Mouse (Mus musculus): ENCODE measurements around the gene Ttc27. TPM values are rescaled to one million over a fixed set of nuclear protein-coding genes. Genes with fewer than 3 reads are reported as not detected.
A peak's percentile ranks its signal among the peaks of the same experiment; 100 is the strongest.

Ttc27 gene
- polyA plus RNA-seq, 1 experiment from 2014 or later, result 29.1 TPM

GRCm38 (mm10) chr17:74710731-74711130 lies 6.8 kb upstream of the Ttc27 start:
- Histone ChIP-seq H3K9me3 (no peaks in the 10 kb centered on the region), H3K27me3 (replicated peaks; ENCODE audit: low read depth, poor library complexity, severe bottlenecking) (no peaks in the 10 kb centered on the region), H3K4me3 (no peak overlapping the region), H3K4me1 (no peaks in the 10 kb centered on the region), H3K36me3 (replicated peaks) (peaks cover under 1% of the 10 kb centered on the region; the same call in 1 of the 2 replicates), H3K27ac (replicated peaks) (no peak overlapping the region)
- WGBS, result 75% methylated on average over 4 of the region's 4 CpGs
- DNase-seq (ENCODE audit: low spot score), result no peak

DNA sequence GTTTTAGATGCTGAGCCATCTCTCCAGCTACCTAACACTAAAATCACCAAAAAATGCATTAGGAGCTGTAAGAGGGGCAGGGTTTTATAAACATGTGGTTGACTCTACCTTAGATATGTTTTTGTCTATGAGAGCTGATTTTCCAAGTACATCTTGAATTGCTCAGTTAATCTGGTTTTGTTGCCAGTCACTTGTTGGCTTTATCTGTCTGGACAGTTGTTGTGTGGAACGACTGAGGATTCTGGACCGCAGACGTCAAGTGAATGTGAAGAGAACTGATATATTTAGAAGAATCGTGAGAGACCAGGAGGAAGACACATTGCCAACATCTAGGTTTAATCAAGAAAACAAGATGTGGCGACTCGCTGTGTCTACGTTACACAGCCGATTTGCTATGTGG lies 5.9 kb upstream of the Ttc27 start:
- no peaks in the 10 kb centered on the region for H3K36me3 ChIP-seq (replicated peaks)
- DNase-seq (ENCODE audit: low spot score), result no peak
- WGBS, result 90% methylated on average over 8 of the region's 8 CpGs
- no peaks in the 10 kb centered on the region for H3K9me3 ChIP-seq
- no peaks in the 10 kb centered on the region for H3K4me1 ChIP-seq
- H3K27me3 ChIP-seq (replicated peaks; ENCODE audit: low read depth, poor library complexity, severe bottlenecking), result no peaks in the 10 kb centered on the region
- no peak overlapping the region for H3K27ac ChIP-seq (replicated peaks)
- no peak overlapping the region for H3K4me3 ChIP-seq

- H3K9me3 ChIP-seq, result no peaks in the 10 kb centered on the region
- 68% methylated on average over 3 of the region's 3 CpGs for WGBS
- H3K27ac ChIP-seq (replicated peaks), result no peak overlapping the region
- peaks cover 13% of the 10 kb centered on the region for H3K4me1 ChIP-seq
- DNase-seq (ENCODE audit: low spot score), result no peak
- H3K36me3 ChIP-seq (replicated peaks), result no peaks in the 10 kb centered on the region
- no peak overlapping the region for H3K4me3 ChIP-seq
- H3K27me3 ChIP-seq (replicated peaks; ENCODE audit: low read depth, poor library complexity, severe bottlenecking), result no peaks in the 10 kb centered on the region
Observed at GRCm38 (mm10) chr17:74715128-74715527, 2.4 kb upstream of the Ttc27 start.

- 47% methylated on average over 1 of the region's 1 CpGs for WGBS
Observed at GRCm38 (mm10) chr17:74715724-74716123, 1.8 kb upstream of the Ttc27 start.

GRCm38 (mm10) chr17:74716643-74717042 lies 889 bp upstream of the Ttc27 start:
- H3K27me3 ChIP-seq (replicated peaks; ENCODE audit: low read depth, poor library complexity, severe bottlenecking), result no peaks in the 10 kb centered on the region
- WGBS, result 67% methylated on average over 3 of the region's 3 CpGs

More at GRCm38 (mm10) chr17:74715724-74716123, 1.8 kb upstream of the Ttc27 start:
- no peaks in the 10 kb centered on the region for H3K9me3 ChIP-seq
- DNase-seq (ENCODE audit: low spot score), result no peak
- peaks cover 13% of the 10 kb centered on the region for H3K4me1 ChIP-seq
- no peak overlapping the region for H3K4me3 ChIP-seq
- no peaks in the 10 kb centered on the region for H3K27me3 ChIP-seq (replicated peaks; ENCODE audit: low read depth, poor library complexity, severe bottlenecking)
- no peak overlapping the region for H3K27ac ChIP-seq (replicated peaks)
- H3K36me3 ChIP-seq (replicated peaks), result peaks cover 4% of the 10 kb centered on the region

DNA sequence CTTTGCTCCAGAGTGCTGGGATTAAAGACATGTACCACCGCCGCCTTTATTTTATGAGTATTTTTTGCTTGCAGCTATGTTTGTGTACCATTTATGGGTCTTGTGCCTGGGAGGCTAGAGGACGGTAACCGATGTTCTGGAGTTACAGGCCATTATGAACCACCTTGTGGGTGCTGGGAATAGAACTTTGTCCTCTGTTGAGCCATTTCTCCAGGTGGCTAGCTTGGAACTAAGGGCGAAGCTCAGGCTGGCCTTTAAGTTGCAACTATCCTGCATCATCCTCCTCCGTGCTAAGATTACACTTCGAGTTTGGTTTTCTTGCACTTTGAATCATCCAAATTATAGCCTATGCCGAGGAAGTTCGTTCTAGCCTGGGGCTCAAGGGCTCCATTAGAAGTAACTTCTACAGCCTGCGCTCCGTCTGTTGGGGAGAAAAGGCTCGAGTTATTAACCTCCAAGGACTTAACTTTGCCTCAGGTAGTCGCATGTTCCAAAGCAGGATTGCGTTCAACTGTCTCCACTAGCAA lies 378 bp upstream of the Ttc27 start:
- peak overlapping the region; percentile 75 for H3K27ac ChIP-seq (replicated peaks)

More at GRCm38 (mm10) chr17:74716643-74717042, 889 bp upstream of the Ttc27 start:
- no peak for DNase-seq (ENCODE audit: low spot score)
- peaks cover 12% of the 10 kb centered on the region for H3K36me3 ChIP-seq (replicated peaks)
- H3K27ac ChIP-seq (replicated peaks), result no peak overlapping the region
- no peaks in the 10 kb centered on the region for H3K9me3 ChIP-seq
- H3K4me3 ChIP-seq, result peak overlapping the region; percentile 94
- H3K4me1 ChIP-seq, result peaks cover 13% of the 10 kb centered on the region

GRCm38 (mm10) chr17:74732872-74733271 lies 15.3 kb downstream of the Ttc27 start:
- Histone ChIP-seq H3K9me3 (no peaks in the 10 kb centered on the region), H3K36me3 (replicated peaks) (peaks cover 32% of the 10 kb centered on the region), H3K4me3 (no peak overlapping the region), H3K27me3 (replicated peaks; ENCODE audit: low read depth, poor library complexity, severe bottlenecking) (no peaks in the 10 kb centered on the region), H3K4me1 (no peaks in the 10 kb centered on the region), H3K27ac (replicated peaks) (no peak overlapping the region)
- peak; percentile 15 for DNase-seq (ENCODE audit: low spot score)

More for the DNA sequence above, 378 bp upstream of the Ttc27 start:
- no peak for DNase-seq (ENCODE audit: low spot score)
- WGBS, result 11% methylated on average over 14 of the region's 14 CpGs
- Histone ChIP-seq H3K9me3 (no peaks in the 10 kb centered on the region), H3K36me3 (replicated peaks) (peaks cover 17% of the 10 kb centered on the region), H3K4me1 (peaks cover 13% of the 10 kb centered on the region), H3K4me3 (peak overlapping the region; percentile 94), H3K27me3 (replicated peaks; ENCODE audit: low read depth, poor library complexity, severe bottlenecking) (no peaks in the 10 kb centered on the region)

GRCm38 (mm10) chr17:74735392-74735791 lies 17.9 kb downstream of the Ttc27 start:
- no peaks in the 10 kb centered on the region for H3K4me1 ChIP-seq
- H3K27me3 ChIP-seq (replicated peaks; ENCODE audit: low read depth, poor library complexity, severe bottlenecking), result no peaks in the 10 kb centered on the region
- H3K9me3 ChIP-seq, result no peaks in the 10 kb centered on the region
- H3K27ac ChIP-seq (replicated peaks), result no peak overlapping the region
- WGBS, result 90% methylated on average over 11 of the region's 11 CpGs
- H3K36me3 ChIP-seq (replicated peaks), result peaks cover 25% of the 10 kb centered on the region
- no peak for DNase-seq (ENCODE audit: low spot score)
- H3K4me3 ChIP-seq, result no peak overlapping the region

DNA sequence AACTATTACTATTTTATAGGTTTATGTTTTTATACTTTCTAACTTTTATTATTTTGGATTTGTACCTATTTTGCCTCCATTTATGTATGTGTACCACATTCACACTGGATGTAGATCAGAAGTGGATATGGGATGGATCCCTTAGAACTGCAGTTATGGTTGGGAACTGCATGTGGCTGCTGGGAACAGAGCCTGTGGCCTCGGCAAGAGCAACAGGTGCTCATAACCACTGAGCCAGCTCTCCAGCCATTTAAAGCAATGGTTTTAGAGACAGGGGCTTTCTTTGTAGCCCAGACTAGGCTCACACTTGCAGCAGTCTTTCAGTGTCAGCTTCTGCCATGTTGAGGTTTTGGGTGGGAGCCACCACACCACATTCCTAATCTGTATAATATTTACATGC lies 32.1 kb downstream of the Ttc27 start:
- Histone ChIP-seq H3K36me3 (replicated peaks) (peaks cover 35% of the 10 kb centered on the region), H3K27ac (replicated peaks) (no peak overlapping the region), H3K27me3 (replicated peaks; ENCODE audit: low read depth, poor library complexity, severe bottlenecking) (no peaks in the 10 kb centered on the region), H3K4me1 (no peaks in the 10 kb centered on the region), H3K4me3 (no peak overlapping the region), H3K9me3 (no peaks in the 10 kb centered on the region)
- WGBS, result 94% methylated on average over 1 of the region's 1 CpGs
- DNase-seq (ENCODE audit: low spot score), result no peak

DNA sequence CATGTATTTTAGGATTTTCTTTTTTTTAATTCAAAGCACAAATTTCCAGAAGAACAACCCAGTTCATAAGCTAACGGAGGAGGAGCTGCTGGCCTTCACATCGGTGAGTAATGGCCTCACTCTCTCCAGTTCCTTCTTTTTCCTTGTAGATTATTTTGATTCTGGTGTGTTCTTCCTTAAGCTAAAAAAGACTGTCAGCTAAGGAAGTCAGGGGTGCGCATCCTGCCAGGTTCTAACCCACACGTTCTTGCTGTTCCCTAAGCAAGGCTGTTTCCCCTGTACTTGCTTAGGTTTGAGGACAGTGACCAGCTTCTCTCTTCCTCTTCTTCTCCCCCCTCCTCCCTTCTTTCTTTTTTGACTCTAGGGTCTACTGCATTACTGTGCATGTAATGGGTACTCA lies 33.5 kb downstream of the Ttc27 start:
- Histone ChIP-seq H3K4me3 (no peak overlapping the region), H3K4me1 (no peaks in the 10 kb centered on the region), H3K36me3 (replicated peaks) (peaks cover 33% of the 10 kb centered on the region), H3K27ac (replicated peaks) (no peak overlapping the region), H3K9me3 (no peaks in the 10 kb centered on the region), H3K27me3 (replicated peaks; ENCODE audit: low read depth, poor library complexity, severe bottlenecking) (no peaks in the 10 kb centered on the region)
- DNase-seq (ENCODE audit: low spot score), result no peak
- WGBS, result 89% methylated on average over 4 of the region's 4 CpGs

GRCm38 (mm10) chr17:74752906-74753627 lies 35.5 kb downstream of the Ttc27 start:
- no peak overlapping the region for H3K4me3 ChIP-seq
- DNase-seq (ENCODE audit: low spot score), result no peak
- no peaks in the 10 kb centered on the region for H3K9me3 ChIP-seq
- H3K27ac ChIP-seq (replicated peaks), result no peak overlapping the region
- peaks cover 24% of the 10 kb centered on the region for H3K36me3 ChIP-seq (replicated peaks)
- H3K27me3 ChIP-seq (replicated peaks; ENCODE audit: low read depth, poor library complexity, severe bottlenecking), result no peaks in the 10 kb centered on the region
- WGBS, result 83% methylated on average over 8 of the region's 8 CpGs
- no peaks in the 10 kb centered on the region for H3K4me1 ChIP-seq

DNA sequence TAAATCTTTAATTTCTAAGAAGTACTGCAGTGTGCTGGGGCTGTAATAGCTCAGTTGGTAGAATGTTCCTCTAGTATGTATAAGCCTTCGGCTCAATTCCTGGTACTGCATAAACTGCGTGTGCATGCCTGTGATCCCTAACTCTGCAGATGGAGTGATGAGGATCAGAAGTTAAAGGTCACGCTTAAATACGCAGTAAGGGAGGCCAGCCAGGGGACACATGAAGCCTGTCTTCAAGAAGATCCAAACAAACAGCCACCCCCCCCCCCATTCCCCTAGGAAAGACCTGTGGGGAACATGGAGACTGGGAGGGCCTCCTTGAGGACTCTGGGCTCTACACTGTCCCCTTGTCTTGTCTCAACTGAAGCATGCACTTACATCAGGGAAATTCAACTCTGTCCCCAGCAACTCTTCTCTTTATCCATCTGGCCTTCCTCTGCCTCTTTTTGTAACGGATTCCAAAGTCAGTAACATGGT lies 36.1 kb downstream of the Ttc27 start:
- no peaks in the 10 kb centered on the region for H3K4me1 ChIP-seq
- no peak for DNase-seq (ENCODE audit: low spot score)
- H3K27ac ChIP-seq (replicated peaks), result no peak overlapping the region
- H3K4me3 ChIP-seq, result no peak overlapping the region
- H3K36me3 ChIP-seq (replicated peaks), result peaks cover 25% of the 10 kb centered on the region
- WGBS, result 79% methylated on average over 5 of the region's 5 CpGs
- H3K9me3 ChIP-seq, result no peaks in the 10 kb centered on the region
- no peaks in the 10 kb centered on the region for H3K27me3 ChIP-seq (replicated peaks; ENCODE audit: low read depth, poor library complexity, severe bottlenecking)
